Mouse (Mus musculus): ENCODE results near the gene Mtmr10.

- TF ChIP-seq CTCF (conservative IDR thresholded peaks at IDR 0.05; ENCODE audit: low read length) (no peak), NANOG (IDR thresholded peaks at IDR 0.05; ENCODE audit: borderline replicate concordance, low read length) (no peak), POU5F1 (IDR thresholded peaks at IDR 0.05; ENCODE audit: borderline replicate concordance, low read length) (no peak)
Observed at GRCm38 (mm10) chr7:64349147-64349861, 61.9 kb downstream of the Mtmr10 start.
